Mouse (Mus musculus) G1E (cell line): ENCODE data around the gene Mtss1l. TPM values are rescaled to one million over a fixed set of nuclear protein-coding genes. Genes with fewer than 3 reads are reported as not detected.

Experiments used
- ATAC-seq: 2 replicates; pipeline ENCODE4 v1.8.0; 2016; ENCODE audit warnings: mild to moderate bottlenecking; ENCODE audit not compliant: insufficient number of reproducible peaks, poor library complexity, low FRiP score, severe bottlenecking; ENCODE audit errors: extremely low read depth
- DNase-seq: peaks from one replicate; pipeline ENCODE4 v3.0.0; 2012; ENCODE audit warnings: low spot score
- H3K27me3 ChIP-seq: 2 replicates; pipeline ENCODE4 v1.6.1; 2012; ENCODE audit warnings: mild to moderate bottlenecking, low read length, inconsistent platforms; ENCODE audit not compliant: insufficient read depth
- H3K36me3 ChIP-seq: replicated peaks from 2 replicates; pipeline ENCODE3; 2012; ENCODE audit warnings: mild to moderate bottlenecking, inconsistent platforms
- H3K4me1 ChIP-seq: 2 replicates; pipeline ENCODE4 v1.6.1; 2012; ENCODE audit warnings: low read depth, low read length, inconsistent platforms, mixed read lengths; ENCODE audit not compliant: insufficient read depth
- H3K4me3 ChIP-seq: 2 replicates; pipeline ENCODE4 v1.5.1; 2012; ENCODE audit warnings: low read depth, mild to moderate bottlenecking, inconsistent platforms, low read length, moderate library complexity, mixed read lengths
- H3K9me3 ChIP-seq: replicated peaks from 2 replicates; pipeline ENCODE4 v1.6.1; 2012; ENCODE audit warnings: inconsistent platforms
- CTCF ChIP-seq: IDR thresholded peaks from 2 replicates; pipeline ENCODE4 v1.5.1; 2012; ENCODE audit warnings: low read depth, low read length, inconsistent platforms, mixed read lengths
- GATA1 ChIP-seq: IDR thresholded peaks from 2 replicates; pipeline ENCODE4 v1.6.1; 2012; ENCODE audit warnings: borderline replicate concordance, low read length, inconsistent platforms, mixed read lengths
- GATA2 ChIP-seq: IDR thresholded peaks from 2 replicates; pipeline ENCODE4 v1.6.1; 2012; ENCODE audit warnings: low read depth, low read length, inconsistent platforms, borderline replicate concordance
- POLR2AphosphoS5 ChIP-seq: IDR thresholded peaks from 2 replicates; pipeline ENCODE4 v1.6.1; 2012; ENCODE audit warnings: low read depth, low read length, inconsistent platforms; ENCODE audit not compliant: insufficient replicate concordance
- TAL1 ChIP-seq: conservative IDR thresholded peaks from 2 replicates; pipeline ENCODE4 v1.6.1; 2012; ENCODE audit warnings: low read depth, low read length, inconsistent platforms, mixed read lengths
- polyA plus RNA-seq: library from polyadenylated mRNA; stranded (reverse); fragments of >175 nt; gene quantifications from 2 replicates; pipeline ENCODE4 v1.2.3, GENCODE M21; 2012
- total RNA-seq, 2 experiments: library from RNA; stranded (forward) in 1 of 2; stranded (reverse) in 1 of 2; fragments of 200-1000 nt in 1 of 2; fragments of >200 nt in 1 of 2; fragmentation: Nextera tagmentation in 1 of 2; gene quantifications; 2 replicates each; pipeline ENCODE4 v1.2.3; 2014 to 2017

The Mtss1l gene
- total and polyA plus RNA-seq, 3 experiments: 0.15 to 0.33 TPM; not detected in 1

DNA sequence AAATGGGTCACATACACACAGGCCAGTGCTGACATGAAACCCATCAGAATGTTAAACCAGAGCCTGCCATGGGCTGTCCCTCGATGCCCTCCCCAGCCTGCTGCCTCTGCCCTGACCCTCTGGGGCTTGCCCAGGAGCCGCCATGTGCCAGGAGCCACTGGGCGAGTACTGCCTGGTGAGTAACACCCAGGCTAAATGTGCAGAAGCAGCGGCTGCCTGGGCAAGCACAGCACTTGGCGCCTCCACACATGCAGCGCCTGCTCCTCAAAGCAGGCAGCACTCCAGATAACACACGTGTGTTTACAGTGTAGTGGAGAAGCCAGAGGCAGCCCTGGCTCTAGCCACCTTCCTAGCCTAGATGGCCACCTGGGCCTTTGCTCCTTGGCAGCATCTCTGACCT lies 8.2 kb upstream of the Mtss1l start:
- H3K9me3 ChIP-seq: no peaks in the 10 kb centered on the region
- H3K4me3 ChIP-seq: no peak overlapping the region
- no peaks in the 10 kb centered on the region for H3K4me1 ChIP-seq
- H3K36me3 ChIP-seq: peaks cover 99% of the 10 kb centered on the region
- DNase-seq (no peak), ATAC-seq (no peak)
- no peak for TF ChIP-seq CTCF
- no peak for TF ChIP-seq GATA1
- H3K27me3 ChIP-seq: no peaks in the 10 kb centered on the region

DNA sequence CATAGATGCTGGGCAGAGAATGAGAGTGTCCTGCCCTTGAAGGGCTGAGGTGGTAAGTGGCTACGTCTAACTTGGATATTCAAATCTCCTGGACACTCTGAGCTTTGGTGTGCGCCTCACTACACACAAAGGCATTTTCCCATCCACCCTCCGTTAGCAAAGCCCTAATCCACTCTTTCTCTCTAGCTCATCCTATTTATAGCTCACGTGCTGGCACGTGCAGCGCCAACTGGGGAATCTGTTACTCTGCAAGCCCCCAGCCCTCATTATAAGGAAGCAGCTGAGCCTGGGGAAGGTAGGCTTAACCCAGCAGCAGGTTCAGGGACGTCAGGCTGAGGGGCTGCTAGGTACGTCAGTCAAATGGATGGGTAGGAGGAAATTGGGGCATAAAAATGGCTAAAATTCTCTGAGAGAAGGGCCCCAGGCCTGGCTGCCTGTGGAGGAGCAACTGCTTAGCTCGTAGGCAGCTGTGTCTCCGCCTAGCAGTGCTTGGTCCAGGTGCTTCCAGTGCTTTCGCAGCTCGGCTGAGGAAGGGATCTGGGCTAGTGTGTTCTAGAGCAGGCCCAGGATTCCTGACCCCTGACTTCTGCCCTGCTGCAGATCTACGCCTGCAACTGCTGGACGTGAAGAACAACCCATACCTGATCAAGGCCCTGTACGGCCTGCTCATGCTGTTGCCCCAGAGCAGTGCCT lies 6.3 kb upstream of the Mtss1l start:
- no peaks in the 10 kb centered on the region for H3K9me3 ChIP-seq
- ATAC-seq (no peak), DNase-seq (no peak)
- H3K4me3 ChIP-seq: no peak overlapping the region
- peaks cover 2% of the 10 kb centered on the region; the same call in 1 of the 2 replicates for H3K27me3 ChIP-seq
- peaks cover 99% of the 10 kb centered on the region for H3K36me3 ChIP-seq
- no peaks in the 10 kb centered on the region for H3K4me1 ChIP-seq
- no peak for TF ChIP-seq POLR2AphosphoS5
- no peak for TF ChIP-seq TAL1
- TF ChIP-seq GATA1: no peak
- no peak for TF ChIP-seq CTCF
- TF ChIP-seq GATA2: no peak

DNA sequence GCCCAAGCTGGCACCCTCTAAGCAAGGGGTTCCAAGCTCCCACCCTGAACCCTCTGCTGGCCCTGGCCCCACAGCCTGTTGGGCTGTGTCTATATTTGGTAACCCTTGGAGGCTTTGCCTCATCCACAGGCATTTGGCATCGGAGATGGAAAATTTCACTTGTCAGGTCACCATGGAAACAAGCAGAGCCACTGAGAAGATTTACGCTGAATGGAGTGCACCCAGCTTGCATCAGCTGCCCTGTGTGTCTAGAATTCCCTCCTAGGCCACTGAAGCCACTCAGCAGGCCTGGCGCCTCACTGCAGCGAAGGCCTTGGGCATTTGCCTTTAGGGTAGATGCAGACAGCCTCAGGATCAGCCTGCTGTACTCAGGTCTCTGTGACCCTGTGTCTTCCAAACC lies 5.2 kb upstream of the Mtss1l start:
- no peak for TF ChIP-seq GATA2
- TF ChIP-seq POLR2AphosphoS5: no peak
- Histone ChIP-seq H3K9me3 (no peaks in the 10 kb centered on the region), H3K4me3 (no peak overlapping the region), H3K36me3 (peaks cover 98% of the 10 kb centered on the region), H3K27me3 (peaks cover 8% of the 10 kb centered on the region), H3K4me1 (peaks cover 3% of the 10 kb centered on the region; the same call in 1 of the 2 replicates)
- ATAC-seq: no peak
- no peak for DNase-seq

DNA sequence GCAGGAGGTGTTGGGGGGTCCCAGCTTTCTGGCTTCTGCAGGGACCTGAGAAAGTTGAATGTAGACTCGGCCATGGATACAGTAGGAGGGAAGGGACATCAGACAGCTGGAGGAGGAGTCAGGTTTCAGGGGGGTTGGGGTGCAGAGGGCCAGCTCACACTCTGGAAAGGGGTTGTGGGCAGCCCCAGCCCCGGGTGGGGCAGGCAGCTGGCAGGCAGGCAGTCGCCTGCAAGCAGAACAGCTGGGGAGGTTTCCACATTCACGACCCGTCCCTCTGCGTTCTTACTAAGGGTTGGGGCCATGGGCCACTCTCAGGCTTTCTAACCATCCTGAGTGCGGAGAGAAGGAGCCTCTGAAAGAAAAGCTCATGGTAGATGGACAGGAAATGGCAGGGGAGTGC lies 4.1 kb upstream of the Mtss1l start:
- peaks cover 87% of the 10 kb centered on the region for H3K36me3 ChIP-seq
- H3K9me3 ChIP-seq: no peaks in the 10 kb centered on the region
- H3K4me1 ChIP-seq: peaks cover 10% of the 10 kb centered on the region
- TF ChIP-seq GATA2 (no peak), CTCF (no peak), TAL1 (no peak), POLR2AphosphoS5 (no peak), GATA1 (no peak)
- H3K4me3 ChIP-seq: no peak overlapping the region
- ATAC-seq (no peak), DNase-seq (no peak)
- peaks cover 13% of the 10 kb centered on the region for H3K27me3 ChIP-seq

DNA sequence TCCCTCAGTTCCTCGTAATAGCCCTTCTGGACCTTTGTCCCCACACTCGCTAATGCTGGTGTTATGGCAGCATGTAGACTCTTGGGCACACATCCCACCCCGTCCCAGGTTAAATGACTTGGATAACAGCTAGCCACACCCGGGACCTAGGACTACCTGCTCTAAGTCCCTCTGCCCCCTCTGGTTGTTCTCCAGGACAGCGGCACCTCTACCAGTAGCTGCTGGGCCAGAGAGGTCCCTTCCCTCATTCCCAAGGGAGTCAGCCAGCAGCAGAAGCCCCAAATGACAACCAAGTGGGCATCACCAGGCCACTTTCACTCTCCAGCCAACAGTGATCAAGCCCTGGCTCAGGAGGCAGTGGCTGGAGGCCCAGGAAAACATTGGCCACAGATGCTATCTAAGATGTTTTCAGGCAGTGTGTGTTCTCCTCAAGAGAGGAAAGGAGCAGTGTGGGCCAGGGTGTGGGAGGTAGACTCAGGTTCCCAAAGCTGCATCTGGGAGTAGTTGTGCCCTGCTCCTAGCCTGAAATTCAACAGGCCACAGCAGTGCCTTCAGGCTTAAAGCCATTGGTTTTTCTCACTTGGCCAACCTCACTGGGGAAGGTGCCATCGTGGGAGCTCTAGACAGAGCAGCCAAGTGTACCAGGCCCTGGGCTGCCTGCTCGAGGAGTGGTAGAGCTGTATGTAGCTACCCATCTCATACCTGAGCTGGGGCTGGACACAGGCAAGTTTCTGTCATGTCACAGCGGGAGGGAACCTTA lies 2.9 kb upstream of the Mtss1l start:
- TF ChIP-seq TAL1 (no peak), GATA1 (no peak), CTCF (no peak), GATA2 (no peak), POLR2AphosphoS5 (no peak)
- ATAC-seq: no peak
- no peak overlapping the region for H3K4me3 ChIP-seq

DNA sequence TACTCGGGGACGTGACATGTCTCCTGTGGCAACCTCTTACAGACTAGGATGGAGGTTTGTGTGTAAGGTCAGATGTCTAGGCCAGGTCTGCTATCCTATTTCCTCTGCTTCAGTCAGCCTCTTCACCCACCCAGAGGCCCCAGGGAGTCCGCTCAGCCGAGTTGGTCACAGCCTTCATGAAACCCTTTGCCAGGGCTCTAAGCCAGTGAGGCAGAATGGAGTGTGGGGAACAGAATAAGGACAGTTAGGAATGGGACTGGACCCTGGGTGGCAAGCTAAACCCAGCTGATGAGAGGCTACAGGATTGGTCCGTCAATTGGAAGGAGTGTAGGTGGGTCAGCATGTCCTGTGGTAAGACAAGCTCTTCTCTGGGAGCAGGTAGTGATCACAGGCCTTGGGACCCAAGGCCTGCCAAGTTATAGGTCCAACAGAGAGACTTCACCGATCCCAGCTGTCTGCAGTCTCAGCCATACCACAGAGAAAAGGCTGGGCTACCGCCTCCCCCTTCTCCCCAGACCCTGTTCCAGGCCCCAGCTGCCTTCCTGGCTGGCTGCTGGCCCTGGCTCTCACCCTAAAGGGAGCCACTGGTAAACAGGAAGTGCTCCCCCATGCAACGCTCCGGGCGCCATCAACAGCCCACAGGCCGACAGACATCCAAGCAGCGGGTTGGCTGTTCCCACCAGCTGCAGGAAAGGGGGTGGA lies 2.2 kb upstream of the Mtss1l start:
- TF ChIP-seq TAL1 (no peak), CTCF (no peak), GATA2 (no peak), GATA1 (no peak)
- peaks cover 68% of the 10 kb centered on the region for H3K36me3 ChIP-seq
- peaks cover 31% of the 10 kb centered on the region for H3K27me3 ChIP-seq
- no peak overlapping the region for H3K4me3 ChIP-seq
- DNase-seq (no peak), ATAC-seq (no peak)
- H3K9me3 ChIP-seq: no peaks in the 10 kb centered on the region
- peaks cover 15% of the 10 kb centered on the region for H3K4me1 ChIP-seq

More for the DNA sequence above, 2.9 kb upstream of the Mtss1l start:
- no peak for DNase-seq
- peaks cover 23% of the 10 kb centered on the region for H3K27me3 ChIP-seq
- peaks cover 15% of the 10 kb centered on the region for H3K4me1 ChIP-seq
- H3K36me3 ChIP-seq: peaks cover 75% of the 10 kb centered on the region
- H3K9me3 ChIP-seq: no peaks in the 10 kb centered on the region
